Mouse (Mus musculus) right cerebral cortex, postnatal 4 days (tissue): ENCODE measurements at regions not wholly inside any gene's neighbourhood (a gene's known extent, or its start where the extent isn't known, plus 50 kb on each side); places are given as distances from the start of the nearest gene placed in this dataset.

Experiments
- DNase-seq: peaks from one replicate; pipeline ENCODE4 v3.0.0-alpha.2; 2022

DNA sequence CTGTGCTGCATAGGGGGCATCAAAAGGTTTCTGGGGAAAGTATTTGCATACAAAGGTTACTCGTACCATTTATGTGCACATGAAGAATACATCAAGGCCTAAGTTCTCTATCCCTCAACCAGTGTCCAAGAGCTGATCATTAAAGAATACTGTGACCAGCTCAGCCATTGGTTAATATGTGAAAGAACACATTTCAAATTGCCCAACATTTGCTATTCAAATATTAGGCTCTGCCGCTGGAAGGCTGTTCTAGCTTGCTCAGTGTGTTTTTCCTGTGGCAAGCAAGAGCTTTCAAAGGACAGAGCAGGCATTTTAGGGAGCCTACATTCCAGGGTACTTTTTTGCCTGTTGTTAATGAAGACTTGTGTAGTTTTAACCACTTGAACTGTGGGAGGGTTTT lies 220.8 kb downstream of the Ahr start:
- no peak for DNase-seq

DNA sequence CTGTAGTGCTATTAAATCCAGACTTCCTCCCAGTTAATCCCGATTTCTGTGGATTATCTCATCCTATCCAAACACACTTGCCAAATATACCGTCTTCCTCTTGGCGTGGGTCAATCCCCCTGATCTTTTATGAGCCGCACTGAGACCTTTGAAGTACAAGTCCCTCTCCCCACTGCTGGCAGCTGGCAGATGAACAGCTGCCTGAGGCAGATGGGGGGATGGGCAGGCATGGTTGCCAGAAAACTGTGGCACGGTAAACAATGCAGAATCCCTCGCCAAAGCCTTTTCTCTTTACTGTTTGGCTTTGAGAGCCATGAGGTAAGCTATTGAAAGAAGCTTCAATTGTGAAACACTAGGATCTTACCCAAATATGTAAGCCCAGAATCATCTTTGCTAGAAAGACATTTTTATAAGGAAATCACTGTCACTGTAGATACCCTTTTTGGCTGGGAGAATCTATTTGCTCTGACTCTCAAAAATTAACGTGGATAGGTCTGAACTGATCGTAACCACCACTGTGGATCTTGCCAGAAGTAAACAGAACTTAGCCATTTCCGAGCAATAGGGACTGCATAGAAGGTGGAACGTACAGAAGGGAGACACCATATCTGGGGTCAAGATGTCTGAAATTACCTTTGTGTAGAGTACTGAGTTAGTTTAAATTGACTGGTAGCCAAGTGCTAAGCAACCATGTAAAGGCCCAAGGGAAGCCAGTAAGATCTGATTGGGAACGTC lies 221.5 kb downstream of the Ahr start:
- DNase-seq, result peak; percentile 41

DNA sequence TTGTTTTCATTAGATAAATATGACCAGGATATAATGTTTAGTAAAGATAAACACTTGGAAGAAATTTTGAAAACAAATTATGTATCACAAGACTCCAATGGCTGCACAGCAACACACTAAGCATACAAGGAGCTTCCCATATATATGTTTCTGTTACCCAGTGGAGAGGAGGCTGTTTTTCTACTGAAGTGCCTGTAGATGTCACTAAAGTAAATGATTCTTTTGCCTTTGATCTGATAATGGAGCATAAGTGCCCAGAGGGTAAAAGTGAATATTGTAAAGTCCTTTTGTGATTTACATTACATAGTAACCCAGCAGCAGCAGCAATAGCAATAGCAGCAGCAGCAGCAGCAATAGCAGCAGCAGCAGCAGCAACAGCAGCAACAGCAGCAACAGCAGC lies 226.3 kb downstream of the Ahr start:
- no peak for DNase-seq

DNA sequence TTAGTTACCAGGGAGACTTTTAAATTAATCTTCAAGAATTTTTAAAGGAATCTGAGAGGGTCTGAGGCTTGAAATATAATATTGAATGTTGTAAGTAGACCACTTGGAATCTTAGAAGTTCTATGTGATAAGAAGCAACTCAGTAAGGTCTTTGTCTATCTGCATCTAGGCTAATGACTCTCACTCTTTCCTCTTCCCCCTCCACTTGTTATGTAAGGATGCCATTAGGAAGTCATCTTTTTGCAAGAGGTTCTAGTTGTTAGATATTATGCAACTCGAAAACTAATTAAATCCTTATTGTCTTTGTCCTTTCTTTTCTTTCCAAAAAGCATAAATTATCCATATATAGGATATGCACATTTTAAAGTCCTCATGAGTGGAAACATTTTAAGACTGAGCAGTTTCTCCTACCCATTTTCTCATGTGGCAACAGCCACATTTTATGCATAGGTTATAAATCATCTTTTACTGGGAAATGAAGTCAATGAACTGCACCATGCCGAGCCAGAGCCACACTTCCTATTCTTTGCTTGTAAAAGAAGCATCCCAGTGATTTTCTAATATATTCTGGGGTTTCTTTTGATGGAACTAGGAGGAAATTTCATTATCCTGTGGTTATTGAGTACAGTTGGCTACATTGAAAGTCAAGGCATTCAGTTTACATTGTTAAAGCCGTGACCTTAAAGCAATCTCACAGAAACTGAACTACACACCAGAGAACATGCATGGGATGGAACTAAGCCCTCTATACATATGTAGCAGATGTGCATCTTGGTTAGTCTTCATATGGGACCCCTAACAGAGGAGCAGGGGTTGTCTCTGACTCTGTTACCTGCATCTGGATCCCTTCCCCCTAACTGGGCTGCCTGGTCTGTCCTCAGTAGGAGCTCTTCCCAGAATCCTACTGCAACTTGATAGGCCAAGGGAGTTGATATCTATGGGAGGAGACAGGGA lies 230.8 kb downstream of the Ahr start:
- DNase-seq, result no peak

DNA sequence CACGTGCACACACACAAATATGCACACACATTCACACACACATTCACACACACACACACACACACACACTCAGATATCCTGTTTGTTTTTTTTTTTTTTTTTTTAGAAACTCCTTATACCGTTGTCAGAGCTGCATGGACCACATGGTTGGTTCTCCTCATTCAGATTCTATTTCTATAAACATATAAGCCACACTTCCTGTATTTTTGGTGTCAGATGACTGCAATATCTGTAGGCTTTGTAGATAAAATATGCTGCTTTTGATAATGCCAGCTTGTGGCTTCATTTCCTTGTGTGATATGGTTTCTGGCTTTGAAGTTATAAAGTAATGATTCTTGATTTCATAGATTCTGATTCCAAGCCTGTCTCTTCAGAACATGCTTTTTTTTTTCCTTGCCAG lies 231.7 kb downstream of the Ahr start:
- no peak for DNase-seq

DNA sequence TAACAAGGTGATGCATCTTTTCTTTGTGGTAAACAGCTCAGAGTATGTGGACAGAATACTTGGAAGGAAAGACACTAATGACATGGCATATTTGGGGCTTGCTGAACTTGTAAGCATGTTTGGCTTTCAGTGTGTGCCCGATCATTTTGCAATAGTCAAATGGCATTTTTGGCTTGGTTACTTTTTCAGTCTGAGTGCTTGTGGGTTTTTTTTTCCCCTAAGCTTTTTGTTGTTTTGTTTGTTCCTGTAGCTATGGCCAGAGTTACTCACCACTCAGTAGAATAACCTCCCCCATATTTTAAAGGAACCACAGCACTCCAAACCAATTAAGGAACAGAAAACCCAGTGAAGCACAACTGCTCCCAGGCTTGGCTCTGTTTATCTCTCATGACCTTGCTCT lies 240.2 kb downstream of the Ahr start:
- no peak for DNase-seq

GRCm38 (mm10) chr12:35293566-35293965 lies 241.3 kb downstream of the Ahr start:
- no peak for DNase-seq

- DNase-seq, result no peak
Observed at GRCm38 (mm10) chr12:35291941-35292341, 242.9 kb downstream of the Ahr start.

- DNase-seq, result no peak
Observed at GRCm38 (mm10) chr12:35287974-35288373, 241.0 kb downstream of the Snx13 start.

DNA sequence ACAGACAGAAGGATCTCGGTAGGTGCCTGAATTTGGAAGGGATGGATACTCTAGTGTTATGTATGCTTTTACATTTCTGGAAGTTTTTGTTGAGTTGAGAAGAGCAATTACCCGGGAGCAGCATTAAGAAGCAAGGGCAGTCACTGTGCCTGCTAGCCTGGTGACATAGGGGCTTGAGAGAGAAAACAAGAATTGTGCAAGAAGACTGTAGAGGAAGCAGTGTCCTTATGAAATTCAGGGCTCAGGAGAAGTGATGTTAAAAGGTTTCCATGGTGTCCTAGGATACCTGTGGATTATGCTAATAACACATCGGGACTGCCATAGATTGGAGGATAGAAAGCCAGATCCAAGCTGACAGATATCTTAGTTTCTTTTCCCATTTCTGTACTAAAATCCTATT lies 240.6 kb downstream of the Snx13 start:
- no peak for DNase-seq

GRCm38 (mm10) chr12:35286974-35287553 lies 240.1 kb downstream of the Snx13 start:
- no peak for DNase-seq

GRCm38 (mm10) chr12:35284345-35284744 lies 237.4 kb downstream of the Snx13 start:
- DNase-seq, result no peak

DNA sequence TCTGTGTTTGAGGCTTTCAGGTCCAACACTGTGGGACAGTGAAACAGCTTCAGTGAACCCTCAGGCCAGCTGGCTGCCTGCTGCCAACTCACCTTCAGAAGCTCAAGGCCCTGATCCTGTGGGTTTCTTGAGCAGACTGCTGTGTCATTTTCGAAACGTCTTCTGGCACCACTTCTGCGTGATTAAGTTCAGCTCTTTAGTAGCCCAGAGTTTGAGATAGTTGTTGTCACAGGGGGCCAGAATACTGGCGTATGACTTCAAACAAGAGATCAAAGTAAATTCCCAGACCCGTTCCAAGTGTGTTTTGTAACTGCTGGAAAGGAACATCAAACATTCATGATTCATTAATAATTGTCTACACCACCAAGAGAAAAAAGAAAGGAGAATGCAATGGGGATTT lies 236.9 kb downstream of the Snx13 start:
- DNase-seq, result no peak

DNA sequence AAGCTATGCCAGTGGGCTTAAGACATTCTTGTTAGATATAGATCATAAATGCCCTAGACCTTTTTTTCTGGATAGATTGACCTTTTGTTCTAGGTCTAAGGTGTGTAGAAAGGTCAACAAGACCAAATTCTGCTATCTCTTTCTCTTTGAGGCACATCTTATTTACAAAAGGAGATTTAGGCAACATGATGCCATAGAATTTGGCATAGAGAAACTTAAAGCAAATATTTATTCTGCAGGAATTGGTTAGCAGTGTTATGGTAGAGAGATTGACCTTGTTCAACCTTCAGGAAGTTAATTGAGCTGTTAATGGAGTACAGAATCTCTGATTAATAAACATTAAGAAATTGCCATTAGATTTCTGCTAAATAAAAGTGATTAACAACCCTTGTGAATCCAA lies 236.4 kb downstream of the Snx13 start:
- DNase-seq, result no peak

DNA sequence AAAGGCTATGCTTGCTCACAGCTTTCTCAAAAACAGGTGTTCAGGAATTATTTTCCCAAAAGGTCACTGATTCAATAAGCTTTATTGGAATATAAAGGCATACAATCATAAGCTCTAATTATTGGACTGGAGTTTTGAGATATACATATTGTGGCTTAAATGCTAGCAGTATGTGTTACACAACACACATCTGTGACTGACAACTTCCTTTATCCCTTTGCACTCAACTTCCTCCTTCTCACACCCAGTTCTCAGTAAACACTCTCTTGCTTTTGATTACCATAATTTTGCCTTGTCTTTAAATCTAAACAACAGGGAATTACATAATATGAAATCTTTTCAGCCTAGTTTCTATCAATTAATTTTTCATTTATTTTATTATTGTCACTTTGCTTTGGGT lies 222.5 kb downstream of the Snx13 start:
- DNase-seq, result no peak

GRCm38 (mm10) chr12:35268006-35268405 lies 221.0 kb downstream of the Snx13 start:
- DNase-seq, result no peak

DNA sequence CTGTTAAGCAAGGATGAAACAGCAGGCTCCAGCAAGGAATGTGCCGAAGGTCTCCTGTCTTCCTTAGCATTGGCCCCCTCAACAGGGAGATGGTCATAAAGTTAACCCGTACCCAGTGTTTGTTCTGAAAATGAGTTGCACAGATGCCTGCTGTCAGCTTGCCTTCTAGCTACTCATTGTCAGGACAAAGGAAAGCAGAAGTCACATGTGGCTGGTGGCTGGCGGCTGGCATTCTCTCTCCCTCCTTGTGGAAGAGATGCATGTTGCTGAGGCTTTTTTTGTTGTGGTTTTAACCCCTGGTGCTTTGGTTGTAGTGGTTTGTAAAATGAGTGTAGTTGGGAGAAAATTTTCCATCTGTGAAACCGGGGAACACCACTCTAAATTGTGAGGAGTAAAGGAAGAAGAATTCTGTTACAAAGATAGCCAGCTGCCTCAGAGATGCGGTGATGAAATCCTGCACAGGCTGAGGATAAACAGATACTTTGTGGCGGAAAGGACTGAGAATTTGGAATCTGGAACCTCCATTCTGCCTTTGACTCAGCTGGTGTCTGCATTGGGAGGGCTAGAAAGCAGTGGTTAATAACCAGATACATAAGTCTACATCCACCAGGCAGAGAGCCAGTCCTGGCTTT lies 220.2 kb downstream of the Snx13 start:
- DNase-seq, result peak; percentile 2

DNA sequence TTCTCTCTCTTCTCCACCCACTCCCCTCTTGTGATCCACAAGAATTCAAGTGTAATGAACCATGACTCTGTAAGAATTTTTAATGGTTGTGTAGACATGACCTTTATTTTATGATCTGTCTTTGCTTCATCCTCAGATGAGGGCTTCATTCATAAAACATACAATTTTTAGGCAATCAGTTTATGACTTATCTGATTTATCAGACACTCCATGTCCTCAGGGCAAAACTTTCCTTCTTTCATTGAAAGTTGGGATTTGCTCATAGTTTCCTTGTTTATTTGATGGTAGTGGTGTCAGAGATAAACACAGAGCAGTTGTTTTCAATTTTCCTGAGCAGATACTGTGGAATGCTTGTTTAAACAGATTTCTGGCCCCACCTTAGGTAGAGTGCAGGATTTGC lies 212.8 kb downstream of the Snx13 start:
- no peak for DNase-seq

DNA sequence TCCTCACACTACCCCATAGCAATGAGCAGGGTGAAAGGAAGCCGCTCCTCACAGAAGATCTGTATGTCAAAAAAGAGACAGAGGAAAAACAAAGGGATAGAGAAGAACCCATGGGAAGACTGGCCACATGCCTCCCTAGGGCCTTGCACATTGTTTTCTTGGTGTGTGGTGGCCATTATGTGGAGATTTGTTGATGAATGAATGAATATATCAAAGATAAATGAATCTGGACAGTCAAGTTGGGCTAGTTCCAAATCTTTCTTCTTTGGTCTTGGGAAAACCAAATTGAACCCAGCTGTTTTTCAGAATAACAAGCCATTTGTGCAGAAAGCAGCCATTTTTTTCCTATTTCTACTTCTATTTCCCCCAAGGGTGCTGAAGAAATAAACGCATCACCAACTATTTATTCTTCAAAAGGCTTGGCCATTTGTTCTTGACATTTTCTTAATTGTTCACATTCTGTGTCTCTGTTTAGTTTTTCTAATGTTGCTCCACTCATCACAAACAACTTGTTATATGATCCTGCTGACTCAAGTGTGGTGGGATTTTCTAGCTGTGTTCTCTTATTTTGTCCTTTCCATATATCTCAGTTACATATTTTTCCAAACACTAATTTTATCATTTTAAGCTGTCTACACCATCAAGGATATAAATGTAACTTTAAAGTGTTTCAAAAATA lies 208.9 kb downstream of the Snx13 start:
- no peak for DNase-seq

DNA sequence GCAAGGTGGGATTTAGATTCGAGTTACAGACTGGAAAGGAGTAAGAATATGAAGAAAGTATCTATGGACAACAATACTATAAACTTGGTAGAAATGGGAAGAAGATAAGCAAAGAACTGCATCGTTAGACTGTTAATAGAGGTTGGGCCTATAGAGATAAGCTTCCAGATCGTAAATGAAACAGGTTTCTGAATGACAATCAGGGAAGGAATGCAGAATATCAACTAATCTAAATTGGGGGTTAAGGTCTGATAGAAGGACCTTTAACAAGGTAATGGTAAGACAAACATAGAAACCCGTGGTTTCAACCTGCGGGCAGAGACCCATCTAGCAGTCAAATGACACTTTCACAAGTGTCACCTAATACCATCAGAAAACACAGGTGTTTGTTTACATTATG lies 201.5 kb downstream of the Snx13 start:
- DNase-seq, result no peak

DNA sequence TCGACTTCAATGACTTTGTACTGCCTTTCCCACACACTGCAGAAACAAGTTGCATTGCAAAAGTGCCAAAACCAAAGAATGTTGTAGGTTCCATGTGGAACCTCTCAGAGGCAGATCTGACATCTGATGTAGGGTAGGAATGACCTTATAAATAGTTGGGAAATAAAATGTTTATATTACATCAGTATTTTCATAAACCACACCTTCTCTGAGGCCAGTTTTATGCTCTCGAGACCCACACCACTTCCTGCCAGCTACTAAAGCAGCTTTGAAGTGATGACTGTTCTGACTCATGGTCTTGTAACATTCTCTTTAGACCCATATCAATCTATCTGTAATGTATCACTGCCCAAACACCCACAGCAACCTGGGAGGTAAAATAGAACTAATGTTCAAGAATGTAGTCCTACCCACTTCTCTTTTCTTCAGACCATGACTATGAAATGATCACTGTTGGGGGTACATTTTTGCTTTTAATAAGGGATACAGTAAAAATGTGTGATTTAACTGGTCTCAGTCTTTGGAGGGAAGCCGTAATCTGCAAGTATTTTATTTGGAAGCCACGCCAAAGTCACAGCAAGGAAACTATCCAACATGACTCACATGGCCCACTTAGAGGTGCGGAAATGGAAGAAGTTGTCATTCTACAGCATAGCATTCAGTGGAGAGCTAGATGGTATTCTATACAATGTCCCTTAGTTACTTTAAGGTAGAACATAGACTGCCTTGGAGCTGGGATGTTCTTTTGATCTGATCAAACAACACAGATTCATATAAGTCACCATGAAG lies 199.4 kb downstream of the Snx13 start:
- no peak for DNase-seq

DNA sequence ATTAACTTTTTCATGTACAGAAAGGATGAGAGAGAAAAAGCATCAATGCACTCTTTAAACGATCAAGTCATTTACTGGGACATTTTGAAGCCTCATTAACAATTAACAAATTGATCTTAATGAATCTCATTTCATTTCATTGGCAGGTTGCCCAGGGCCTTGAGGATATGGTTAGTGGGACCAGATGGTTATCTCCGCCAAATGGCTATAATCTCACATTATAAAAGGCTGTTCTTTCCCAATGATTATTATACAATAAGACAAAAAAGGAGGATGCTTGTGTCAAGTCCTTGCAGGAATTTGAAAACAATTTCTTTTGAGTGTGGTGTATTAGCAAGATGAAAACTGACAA lies 185.3 kb downstream of the Snx13 start:
- DNase-seq, result peak; percentile 13
